Comparison of ENCODE assay signal across 22 mouse cellular contexts in genomic region chr4:101235964-101236363, GRCm38 (mm10). TPM values are rescaled to one million over a fixed set of nuclear protein-coding genes. Genes with fewer than 3 reads are reported as not detected.
DNase-seq lines count a peak whose midpoint lies in the region; ATAC-seq and TF ChIP-seq lines count a peak whose summit lies in the region.
"Had no signal": no experiment of that assay in that cellular context is flagged by ENCODE, and none has a peak within 500 bp of the region (broad histone marks: within the 10 kb centered on the region; RNA-seq: fewer than 3 reads in every experiment).

No protein-coding gene starts in this region.

- no peak for ATAC-seq in intestine, embryonic 14.5 days (replicated peaks; ENCODE audit: low FRiP score, low TSS enrichment, low read depth)
- ATAC-seq in intestine, embryonic 16.5 days, result no peak
- ATAC-seq in liver, embryonic 14.5 days (ENCODE audit: insufficient read depth), result no peak
- peak; percentile 58 for ATAC-seq in megakaryocyte progenitor cell, adult 5-6 weeks (replicated peaks; ENCODE audit: poor library complexity)
- ATAC-seq in kidney, embryonic 16.5 days (ENCODE audit: low FRiP score, low TSS enrichment), result no peak
- ATAC-seq in forebrain, embryonic 14.5 days, result no peak

- no peaks in the 10 kb centered on the region for H3K36me3 ChIP-seq in intestine, embryonic 14.5 days (ENCODE audit: control insufficient read depth, insufficient read depth, low read length)
- H3K36me3 ChIP-seq in intestine, embryonic 16.5 days (ENCODE audit: control insufficient read depth, insufficient read depth, low read length), result no peaks in the 10 kb centered on the region
- no peaks in the 10 kb centered on the region for H3K36me3 ChIP-seq in liver, embryonic 14.5 days (replicated peaks; ENCODE audit: control insufficient read depth, insufficient read depth, low read depth)
- H3K36me3 ChIP-seq in kidney, embryonic 16.5 days (ENCODE audit: insufficient read depth, low read length), result no peaks in the 10 kb centered on the region
- no peaks in the 10 kb centered on the region for H3K36me3 ChIP-seq in forebrain, embryonic 14.5 days (ENCODE audit: control insufficient read depth, insufficient read depth, low read length)
- H3K36me3 ChIP-seq: embryonic facial prominence, embryonic 13.5 days; forebrain, embryonic 12.5 days; heart, embryonic 15.5 days; hindbrain, embryonic 10.5 days; hindbrain, embryonic 15.5 days had no signal

- no peak overlapping the region for H3K9ac ChIP-seq in intestine, embryonic 14.5 days (ENCODE audit: low read length)
- no peak overlapping the region for H3K9ac ChIP-seq in intestine, embryonic 16.5 days (ENCODE audit: low read depth, low read length)
- no peak overlapping the region for H3K9ac ChIP-seq in liver, embryonic 14.5 days (replicated peaks)
- no peak overlapping the region for H3K9ac ChIP-seq in kidney, embryonic 16.5 days (replicated peaks; ENCODE audit: low read length)
- no peak overlapping the region for H3K9ac ChIP-seq in forebrain, embryonic 14.5 days (ENCODE audit: low read length)
- H3K9ac ChIP-seq: embryonic facial prominence, embryonic 13.5 days; forebrain, embryonic 12.5 days; heart, embryonic 15.5 days; hindbrain, embryonic 15.5 days had no signal

- peaks cover 14% of the 10 kb centered on the region; the same call in 1 of the 2 replicates for H3K4me1 ChIP-seq in intestine, embryonic 14.5 days (replicated peaks; ENCODE audit: control insufficient read depth, insufficient read depth, low read length)
- peaks cover 12% of the 10 kb centered on the region for H3K4me1 ChIP-seq in intestine, embryonic 16.5 days (ENCODE audit: control insufficient read depth, insufficient read depth, low read length)
- H3K4me1 ChIP-seq in liver, embryonic 14.5 days (replicated peaks; ENCODE audit: control insufficient read depth in 2 of 2, insufficient read depth in 2 of 2, low read length in 1 of 2), result peaks cover 56 to 63% of the 10 kb centered on the region in 2 experiments
- peaks cover 7% of the 10 kb centered on the region; the same call in 1 of the 2 replicates for H3K4me1 ChIP-seq in kidney, embryonic 16.5 days (ENCODE audit: insufficient read depth, low read length)
- 0 out of 2 replicates have a peak, but pooled peaks cover 2% of the 10 kb centered on the region for H3K4me1 ChIP-seq in forebrain, embryonic 14.5 days (ENCODE audit: control insufficient read depth, insufficient read depth, low read length)
- H3K4me1 ChIP-seq: forebrain, embryonic 12.5 days had no signal

- no peaks in the 10 kb centered on the region for H3K9me3 ChIP-seq in intestine, embryonic 14.5 days (ENCODE audit: control insufficient read depth, low read length)
- H3K9me3 ChIP-seq in intestine, embryonic 16.5 days (ENCODE audit: control insufficient read depth, low read length), result no peaks in the 10 kb centered on the region
- H3K9me3 ChIP-seq in liver, embryonic 14.5 days (ENCODE audit: control insufficient read depth, low read length), result no peaks in the 10 kb centered on the region
- no peaks in the 10 kb centered on the region for H3K9me3 ChIP-seq in kidney, embryonic 16.5 days (ENCODE audit: low read length)
- H3K9me3 ChIP-seq in forebrain, embryonic 14.5 days (replicated peaks; ENCODE audit: control insufficient read depth, low read length), result no peaks in the 10 kb centered on the region
- H3K9me3 ChIP-seq: embryonic facial prominence, embryonic 13.5 days; forebrain, embryonic 12.5 days; heart, embryonic 15.5 days; hindbrain, embryonic 10.5 days; hindbrain, embryonic 15.5 days had no signal

- TF ChIP-seq EP300 in liver, embryonic 14.5 days (IDR thresholded peaks at IDR 0.05; ENCODE audit: low read depth), result no peak

- H3K27me3 ChIP-seq in intestine, embryonic 14.5 days (replicated peaks; ENCODE audit: control insufficient read depth, insufficient read depth, low read length), result no peaks in the 10 kb centered on the region
- H3K27me3 ChIP-seq in intestine, embryonic 16.5 days (replicated peaks; ENCODE audit: control insufficient read depth, insufficient read depth, low read length), result no peaks in the 10 kb centered on the region
- no peaks in the 10 kb centered on the region for H3K27me3 ChIP-seq in liver, embryonic 14.5 days (ENCODE audit: control insufficient read depth, insufficient read depth, low read length)
- no peaks in the 10 kb centered on the region for H3K27me3 ChIP-seq in kidney, embryonic 16.5 days (ENCODE audit: insufficient read depth, low read length)
- no peaks in the 10 kb centered on the region for H3K27me3 ChIP-seq in forebrain, embryonic 14.5 days (replicated peaks; ENCODE audit: control insufficient read depth, insufficient read depth, low read length)
- H3K27me3 ChIP-seq: CH12.LX; embryonic facial prominence, embryonic 13.5 days; forebrain, embryonic 12.5 days; heart, embryonic 15.5 days; hindbrain, embryonic 15.5 days had no signal

- WGBS in intestine, embryonic 14.5 days, result 93% methylated on average over 1 of the region's 1 CpGs
- 90% methylated on average over 1 of the region's 1 CpGs for WGBS in intestine, embryonic 16.5 days
- 56% methylated on average over 1 of the region's 1 CpGs for WGBS in liver, embryonic 14.5 days (ENCODE audit: insufficient replicate concordance)
- 93% methylated on average over 1 of the region's 1 CpGs for WGBS in kidney, embryonic 16.5 days
- WGBS in forebrain, embryonic 14.5 days, result 92% methylated on average over 1 of the region's 1 CpGs

- peak; percentile 42 for DNase-seq in intestine, embryonic 14.5 days (ENCODE audit: low spot score)
- DNase-seq in liver, result peak; percentile 33
- DNase-seq in liver, embryonic 14.5 days (ENCODE audit: low read depth in 3 of 3, low spot score in 3 of 3), result no peak
- no peak for DNase-seq in kidney, postnatal 14 days
- no peak for DNase-seq in forebrain, embryonic 14.5 days (ENCODE audit: low spot score)
- DNase-seq: adrenal gland, postnatal 10 days; cerebellum, adult 11 months; cerebellum, adult 8-10 months; cerebellum, postnatal 14 days; gastrocnemius, postnatal 10 days; heart, adult 18-20 months; heart, postnatal 14 days had no signal

- H3K4me2 ChIP-seq in intestine, embryonic 14.5 days (ENCODE audit: low read length), result no peak overlapping the region
- no peak overlapping the region for H3K4me2 ChIP-seq in intestine, embryonic 16.5 days (ENCODE audit: low read depth, low read length)
- no peak overlapping the region for H3K4me2 ChIP-seq in liver, embryonic 14.5 days (ENCODE audit: low read depth)
- no peak overlapping the region for H3K4me2 ChIP-seq in kidney, embryonic 16.5 days (replicated peaks; ENCODE audit: low read depth, low read length)
- H3K4me2 ChIP-seq in forebrain, embryonic 14.5 days (ENCODE audit: low read length), result no peak overlapping the region
- H3K4me2 ChIP-seq: embryonic facial prominence, embryonic 13.5 days; forebrain, embryonic 12.5 days; heart, embryonic 11.5 days; heart, embryonic 15.5 days; hindbrain, embryonic 15.5 days had no signal

- no peak overlapping the region for H3K4me3 ChIP-seq in intestine, embryonic 14.5 days (ENCODE audit: low read depth, low read length)
- H3K4me3 ChIP-seq in intestine, embryonic 16.5 days (ENCODE audit: low read length), result no peak overlapping the region
- H3K4me3 ChIP-seq in liver, embryonic 14.5 days (ENCODE audit: insufficient read depth in 1 of 2, low read depth in 2 of 2, low read length in 2 of 2), result no peak overlapping the region
- no peak overlapping the region for H3K4me3 ChIP-seq in kidney, embryonic 16.5 days (ENCODE audit: low read length)
- no peak overlapping the region for H3K4me3 ChIP-seq in forebrain, embryonic 14.5 days (ENCODE audit: low read depth, low read length)
- H3K4me3 ChIP-seq: embryonic facial prominence, embryonic 13.5 days; forebrain, embryonic 12.5 days; heart, embryonic 15.5 days; hindbrain, embryonic 10.5 days; hindbrain, embryonic 15.5 days had no signal

- no peak overlapping the region for H3K27ac ChIP-seq in intestine, embryonic 14.5 days (ENCODE audit: low read depth)
- H3K27ac ChIP-seq in intestine, embryonic 16.5 days (ENCODE audit: low read length), result no peak overlapping the region
- H3K27ac ChIP-seq in liver, embryonic 14.5 days, result peak overlapping the region; percentile 39
- no peak overlapping the region for H3K27ac ChIP-seq in kidney, embryonic 16.5 days (ENCODE audit: low read length)
- no peak overlapping the region for H3K27ac ChIP-seq in forebrain, embryonic 14.5 days (ENCODE audit: low read depth, low read length)
- H3K27ac ChIP-seq: embryonic facial prominence, embryonic 13.5 days; forebrain, embryonic 12.5 days; heart, embryonic 15.5 days; hindbrain, embryonic 10.5 days; hindbrain, embryonic 15.5 days had no signal

- TF ChIP-seq CTCF in liver, embryonic 14.5 days (IDR thresholded peaks at IDR 0.05; ENCODE audit: low read depth), result no peak

RNA-seq across cellular contexts. Expression of gene Jak1, which starts 29.1 kb away (rescaled TPM):
- polyA plus RNA-seq in intestine, embryonic 14.5 days (2014; fragmentation: Nextera tagmentation; extraction: Ambion mirVana), result 83.2 and 91.9 TPM in 2 replicates
- 66.7 and 67.9 TPM in 2 replicates for polyA plus RNA-seq in intestine, embryonic 16.5 days (2015; fragmentation: Nextera tagmentation; extraction: Ambion mirVana)
- 13.0 and 19.8 TPM in 2 replicates for polyA plus RNA-seq in liver, embryonic 14.5 days (2012; rRNA removed)
- 38.2 and 43.2 TPM in 2 replicates for polyA plus RNA-seq in liver, embryonic 14.5 days (2014; fragmentation: Nextera tagmentation; extraction: Ambion mirVana)
- total RNA-seq in megakaryocyte progenitor cell, adult 5-6 weeks (2015), result 60.2 and 69.1 TPM in 2 replicates
- 56.6 and 62.6 TPM in 2 replicates for total RNA-seq in megakaryocyte progenitor cell, adult 5-6 weeks (2017)
- polyA plus RNA-seq in kidney, embryonic 16.5 days (2015; fragmentation: Nextera tagmentation; extraction: Ambion mirVana), result 104 TPM in 2 replicates
- 43.6 and 58.5 TPM in 2 replicates for polyA plus RNA-seq in forebrain, embryonic 14.5 days (2014; fragmentation: Nextera tagmentation; extraction: Ambion mirVana)

Comparison
In these comparisons a context has a peak if more than half of its experiments do, and no peak if none do; other contexts are left out.
1. DNase-seq: peak in intestine, embryonic 14.5 days (single experiment) and liver (single experiment); none in liver, embryonic 14.5 days (0 of 3), kidney, postnatal 14 days (single experiment) and forebrain, embryonic 14.5 days (single experiment).